Mouse (Mus musculus) CD4-positive, CD25-positive, alpha-beta regulatory T cell, adult 4 months (primary cell): ENCODE data around the gene Ensa. TPM values are rescaled to one million over a fixed set of nuclear protein-coding genes. Genes with fewer than 3 reads are reported as not detected.
"Not testable (repeated sequence)": the region's sequence is repeated elsewhere in the genome, so short reads cannot be mapped to it uniquely, and the experiment has no call there.

ENCODE experiments used
- ATAC-seq: one replicate; pipeline ENCODE4 v1.8.0; 2017
- polyA plus RNA-seq, 2 experiments: library from polyadenylated mRNA; unstranded; fragments of 100-300 nt; shearing (Covaris generic); gene quantifications; one replicate each; pipeline ENCODE4 v1.2.1; 2017

Gene Ensa
- polyA plus RNA-seq, 2 experiments from 2014 or later, result 81.6 to 97.8 TPM

GRCm38 (mm10) chr3:95645313-95646235, 20.8 kb downstream of the Ensa start:
- ATAC-seq, result peak; percentile 97

DNA sequence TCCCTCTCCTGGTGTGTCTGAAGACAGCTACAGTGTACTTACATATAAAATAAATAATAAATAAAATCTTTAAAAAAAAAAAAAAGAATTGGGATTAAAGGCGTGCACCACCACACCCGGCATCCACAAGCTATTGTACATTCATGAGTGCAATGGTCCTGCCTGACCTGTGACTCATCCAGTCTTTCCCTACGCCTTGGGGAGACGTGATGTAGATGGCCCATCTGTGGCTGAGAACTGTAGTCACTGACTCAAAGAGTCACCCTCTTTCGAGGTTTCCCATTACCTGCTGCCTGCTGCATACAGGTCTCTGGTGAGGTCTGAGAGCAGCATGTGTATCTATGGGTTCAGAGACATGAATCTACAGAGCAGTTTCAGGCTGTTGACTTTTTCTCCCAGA, 23.2 kb downstream of the Ensa start:
- no peak for ATAC-seq

DNA sequence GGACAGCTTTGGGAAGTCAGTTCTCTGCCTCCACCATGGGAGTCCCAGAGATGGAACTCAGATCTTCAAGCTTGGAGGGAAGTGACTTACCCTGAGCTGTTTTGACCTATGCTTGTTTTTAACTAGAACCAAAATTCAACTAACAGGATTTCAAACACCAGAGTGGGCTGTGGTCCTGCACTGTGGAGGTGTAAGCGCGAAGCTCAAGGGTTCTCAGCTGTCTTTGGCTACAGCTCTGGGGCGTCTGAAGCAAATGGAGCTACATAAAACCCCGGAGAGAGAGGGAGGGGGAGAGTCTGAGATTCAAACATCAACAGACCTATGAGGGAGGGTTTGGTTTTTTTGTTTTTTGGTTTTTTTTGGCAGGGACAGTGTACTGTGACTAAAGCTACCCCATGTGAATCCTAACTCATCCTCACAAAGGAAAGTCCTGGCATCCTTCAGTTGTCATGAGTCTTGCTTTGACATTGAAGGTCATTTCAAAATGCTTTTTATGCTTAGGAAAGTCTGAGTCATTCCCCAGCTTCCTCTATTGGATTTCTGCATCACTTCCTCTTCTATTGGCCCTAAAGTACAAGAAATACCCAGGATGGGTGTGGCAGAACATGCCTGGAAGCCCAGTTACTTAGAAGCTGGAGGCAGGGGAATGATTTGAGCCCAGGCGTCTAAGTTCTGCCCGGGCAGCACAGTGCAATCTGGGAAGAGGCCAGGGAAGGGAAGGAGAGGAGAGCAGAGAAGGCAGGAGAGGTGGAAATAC, 25.7 kb downstream of the Ensa start:
- ATAC-seq, result peak; percentile 78

DNA sequence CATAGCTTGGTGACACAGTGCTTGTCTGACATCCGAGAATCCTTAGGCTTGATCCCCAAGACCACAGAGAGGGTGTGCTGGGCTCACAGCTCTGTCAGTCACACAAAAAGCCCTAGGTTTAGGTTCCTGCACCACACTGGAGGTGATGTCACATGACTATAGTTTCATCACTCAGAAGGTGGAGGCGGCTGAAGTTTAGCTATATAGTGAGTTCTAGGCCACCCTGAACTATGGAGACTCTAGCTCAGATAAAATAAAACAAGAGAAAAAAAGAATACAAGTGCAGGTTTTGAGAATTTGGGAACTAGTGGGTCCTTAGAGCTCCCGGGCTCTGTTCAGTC, 26.2 kb downstream of the Ensa start:
- ATAC-seq, result no peak

DNA sequence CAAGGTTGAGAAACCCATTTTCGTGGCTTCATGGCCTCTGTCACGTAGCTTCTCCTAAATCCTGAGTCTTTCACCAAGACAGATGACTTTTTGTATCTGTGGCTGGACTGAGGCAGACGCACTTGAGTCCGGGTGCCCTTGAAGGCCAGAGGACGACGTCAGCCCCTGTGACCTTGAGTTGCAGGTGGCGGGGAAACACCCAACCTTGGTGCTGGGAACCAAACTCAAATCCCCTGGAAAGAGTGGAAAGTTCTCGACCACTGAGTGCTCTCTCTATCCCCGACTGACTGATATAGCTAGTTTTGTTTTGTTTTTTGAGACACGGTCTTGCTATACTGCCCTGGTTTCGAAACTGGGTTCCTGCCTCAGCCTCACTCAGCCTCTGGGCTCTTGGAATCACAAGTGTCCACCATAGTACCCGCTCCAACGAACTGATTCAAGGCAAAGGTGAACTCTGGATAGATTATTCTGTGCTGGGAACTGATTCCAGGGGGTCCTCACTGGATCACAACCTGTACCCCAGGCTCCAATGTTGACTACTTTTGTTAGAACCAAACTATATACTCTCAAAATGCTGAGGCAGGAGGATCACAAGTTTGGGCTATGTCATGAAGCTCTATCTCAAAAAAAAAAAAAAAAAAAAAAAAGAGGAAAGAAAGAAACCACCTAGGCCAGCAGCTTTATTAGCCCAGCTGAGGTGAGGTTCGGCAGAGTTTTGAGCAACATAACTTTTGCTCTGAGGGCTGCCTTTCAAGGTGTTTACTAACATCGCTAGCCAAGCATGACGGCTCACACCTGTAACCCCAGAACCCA, 26.8 kb downstream of the Ensa start:
- ATAC-seq, result peak; percentile 19

- peak; percentile 40 for ATAC-seq
These were observed 27.5 kb downstream of the Ensa start for GRCm38 (mm10) chr3:95652204-95652811.

- no peak for ATAC-seq
These were observed 28.1 kb downstream of the Ensa start for GRCm38 (mm10) chr3:95652871-95653270.

- no peak for ATAC-seq
These were observed 28.8 kb downstream of the Ensa start for GRCm38 (mm10) chr3:95653473-95654034.

DNA sequence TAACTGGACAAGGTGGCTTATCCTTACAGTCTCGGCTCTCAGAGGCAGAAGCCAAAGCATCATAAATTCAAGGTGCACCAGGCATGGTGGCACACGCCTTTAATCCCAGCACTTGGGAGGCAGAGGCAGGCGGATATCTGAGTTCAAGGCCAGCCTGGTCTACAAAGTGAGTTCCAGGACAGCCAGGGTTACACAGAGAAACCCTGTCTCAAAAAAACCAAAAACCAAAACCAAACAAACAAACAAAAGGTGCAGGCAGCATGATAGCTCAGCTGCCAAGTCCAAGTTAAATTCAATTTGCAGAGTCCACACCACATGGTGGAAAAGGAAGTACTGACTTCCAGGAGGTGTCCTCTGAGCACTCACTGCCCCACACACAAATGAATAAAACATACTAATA, 29.6 kb downstream of the Ensa start:
- ATAC-seq, result not testable (repeated sequence)

- no peak for ATAC-seq
These were observed 30.6 kb downstream of the Ensa start for GRCm38 (mm10) chr3:95655437-95655836.

DNA sequence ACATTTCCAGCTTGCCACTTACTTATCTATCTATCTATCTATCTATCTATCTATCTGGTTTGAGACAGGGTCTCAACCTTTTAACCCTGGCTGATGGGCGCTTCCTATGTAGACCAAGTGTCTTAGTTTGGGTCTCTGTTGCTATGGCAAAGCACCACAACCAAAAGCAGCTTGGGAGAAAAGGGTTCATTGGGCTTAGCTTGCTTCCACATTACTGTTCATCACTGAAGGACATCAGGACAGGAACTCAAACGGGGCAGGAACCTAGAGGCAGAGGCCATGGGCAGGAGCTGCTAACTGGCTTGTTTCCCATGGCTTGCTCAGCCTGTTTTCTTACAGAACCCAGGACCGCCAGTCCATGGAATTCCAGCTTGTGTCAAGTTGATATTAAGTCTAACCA, 32.3 kb downstream of the Ensa start:
- no peak for ATAC-seq

GRCm38 (mm10) chr3:95657711-95658110, 32.9 kb downstream of the Ensa start:
- no peak for ATAC-seq

DNA sequence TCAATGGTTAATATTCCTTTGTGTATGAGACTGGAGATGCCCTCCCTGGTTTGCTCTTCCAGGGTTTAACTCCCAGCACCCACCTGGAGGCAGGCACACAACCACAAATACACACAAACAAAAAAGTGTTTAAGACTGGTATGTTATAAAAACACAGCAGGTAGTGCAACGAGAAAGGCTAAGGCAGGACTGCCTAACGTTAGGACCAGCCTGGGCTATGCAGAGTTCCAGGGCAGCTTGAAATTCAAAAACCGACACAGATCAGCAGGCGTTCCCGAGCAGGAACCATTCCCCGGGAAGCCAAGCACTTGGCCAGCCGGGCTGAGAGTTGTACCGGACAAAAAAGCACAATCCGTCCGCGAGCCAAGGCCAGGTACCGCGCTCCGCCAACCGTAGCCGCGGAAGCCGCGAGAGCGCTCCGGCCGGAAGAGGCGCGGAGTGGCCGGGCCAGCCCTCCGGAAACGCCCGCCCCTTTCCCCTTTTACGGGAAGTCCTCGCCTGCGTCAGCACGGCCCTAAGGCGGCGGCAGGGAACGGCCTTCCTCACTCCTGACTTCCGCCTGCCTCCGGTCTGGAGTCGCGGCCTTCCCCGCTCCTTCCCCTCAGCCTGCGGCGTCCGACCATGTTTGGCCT, 33.6 kb downstream of the Ensa start, which contains the start of gene Mcl1:
Mcl1 (plus strand) TSS at position 553 of the 632 bp plus-strand sequence.
- ATAC-seq, result peak; percentile 81

DNA sequence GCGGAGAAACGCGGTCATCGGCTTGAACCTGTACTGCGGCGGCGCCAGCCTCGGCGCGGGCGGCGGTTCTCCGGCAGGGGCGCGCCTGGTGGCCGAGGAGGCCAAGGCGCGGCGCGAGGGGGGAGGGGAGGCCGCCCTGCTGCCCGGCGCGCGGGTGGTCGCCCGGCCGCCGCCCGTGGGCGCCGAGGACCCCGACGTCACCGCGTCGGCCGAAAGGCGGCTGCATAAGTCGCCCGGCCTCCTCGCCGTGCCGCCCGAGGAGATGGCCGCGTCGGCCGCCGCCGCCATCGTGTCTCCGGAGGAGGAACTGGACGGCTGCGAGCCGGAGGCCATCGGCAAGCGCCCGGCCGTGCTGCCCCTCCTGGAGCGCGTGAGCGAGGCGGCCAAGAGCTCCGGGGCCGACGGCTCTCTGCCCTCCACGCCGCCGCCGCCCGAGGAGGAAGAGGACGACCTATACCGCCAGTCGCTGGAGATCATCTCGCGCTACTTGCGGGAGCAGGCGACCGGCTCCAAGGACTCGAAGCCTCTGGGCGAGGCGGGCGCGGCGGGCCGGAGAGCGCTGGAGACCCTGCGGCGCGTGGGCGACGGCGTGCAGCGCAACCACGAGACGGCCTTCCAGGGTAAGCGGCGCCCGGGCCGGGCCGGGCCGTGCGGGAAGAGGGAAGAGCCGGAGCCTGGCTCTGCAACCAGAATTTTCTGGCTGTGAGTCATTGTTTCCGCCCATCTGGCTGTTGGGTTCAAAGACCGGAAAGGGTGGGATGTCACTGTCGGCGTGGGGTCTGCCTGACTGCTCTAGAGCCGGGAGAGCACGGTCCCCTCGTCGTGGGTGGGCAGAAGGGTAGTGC, 34.3 kb downstream of the Ensa start:
- ATAC-seq, result peak; percentile 48

- ATAC-seq, result no peak
These were observed 35.2 kb downstream of the Ensa start for GRCm38 (mm10) chr3:95659948-95660347.

- no peak for ATAC-seq
These were observed 36.1 kb downstream of the Ensa start for GRCm38 (mm10) chr3:95660788-95661478.

GRCm38 (mm10) chr3:95661945-95662715, 37.3 kb downstream of the Ensa start:
- ATAC-seq, result no peak

DNA sequence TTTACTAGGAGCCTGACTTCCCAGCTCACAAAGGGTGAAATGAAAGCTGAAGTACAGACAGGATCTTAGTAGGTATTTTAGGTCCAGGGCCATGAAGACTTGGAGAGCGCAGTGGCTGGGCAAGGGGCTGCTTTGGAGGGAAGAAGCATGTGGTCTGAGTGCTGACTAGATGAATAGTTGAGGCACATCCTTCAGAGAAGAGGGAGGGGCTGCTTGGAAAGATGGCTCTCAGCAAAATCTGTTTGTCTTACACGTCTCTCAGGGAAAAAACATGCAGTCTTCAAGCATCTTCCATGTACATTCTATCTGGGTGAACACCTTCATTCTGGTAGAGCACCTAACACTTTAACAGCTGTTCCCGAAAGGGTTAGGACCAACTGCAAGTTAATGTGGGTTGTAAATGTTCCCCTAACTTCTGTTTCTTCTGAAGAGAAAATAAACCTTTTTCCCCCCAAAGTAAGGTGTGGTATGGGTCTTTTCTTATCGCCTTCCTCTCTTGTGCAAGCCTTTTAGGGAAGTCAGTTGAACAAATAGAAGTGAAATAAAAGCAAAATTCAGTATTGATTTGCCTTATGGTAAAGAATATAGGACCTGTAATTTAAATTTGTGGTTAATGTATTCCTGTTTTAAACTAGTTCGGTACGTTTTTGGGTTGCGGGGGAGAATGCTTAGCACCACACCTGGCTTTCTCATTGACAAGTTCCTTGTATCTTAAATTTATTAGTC, 38.1 kb downstream of the Ensa start:
- no peak for ATAC-seq
